Mouse (Mus musculus) spleen, adult 2 months (tissue): ENCODE measurements around the gene Ccdc149. TPM values are rescaled to one million over a fixed set of nuclear protein-coding genes. Genes with fewer than 3 reads are reported as not detected.

Experiments
- DNase-seq, 2 experiments: peaks; one replicate each; pipeline versions ENCODE4 v3.0.0 to v3.0.0-alpha.2; 2012 to 2021; ENCODE audit warnings: low spot score in 2 of 2, low read depth in 1 of 2
- H3K27ac ChIP-seq: fragments of 200-500 bp; 2 replicates; pipeline ENCODE4 v1.5.1; 2012; ENCODE audit warnings: low read length, inconsistent platforms; ENCODE audit not compliant: insufficient read depth
- H3K27me3 ChIP-seq: fragments of 200-500 bp; 2 replicates; pipeline ENCODE4 v1.6.1; 2012; ENCODE audit warnings: mild to moderate bottlenecking, moderate library complexity, low read length, inconsistent platforms; ENCODE audit not compliant: control insufficient read depth, insufficient read depth
- H3K36me3 ChIP-seq: fragments of 200-500 bp; 2 replicates; pipeline ENCODE4 v1.6.1; 2012; ENCODE audit warnings: mild to moderate bottlenecking, low read length, inconsistent platforms; ENCODE audit not compliant: control insufficient read depth, insufficient read depth
- H3K4me1 ChIP-seq: fragments of 200-500 bp; 2 replicates; pipeline ENCODE4 v1.6.1; 2011; ENCODE audit warnings: inconsistent platforms; ENCODE audit not compliant: control insufficient read depth, insufficient read depth, insufficient read length
- H3K4me3 ChIP-seq: fragments of 200-500 bp; 2 replicates; pipeline ENCODE4 v1.5.1; 2011; ENCODE audit warnings: mild to moderate bottlenecking, inconsistent platforms; ENCODE audit not compliant: insufficient read depth, insufficient read length; ENCODE audit errors: extremely low read depth
- CTCF ChIP-seq: fragments of 200-500 bp; IDR thresholded peaks from 2 replicates; pipeline ENCODE4 v1.5.1; 2011; ENCODE audit warnings: mild to moderate bottlenecking, inconsistent platforms; ENCODE audit not compliant: insufficient read depth, insufficient read length, insufficient replicate concordance; ENCODE audit errors: extremely low read depth
- POLR2A ChIP-seq: fragments of 200-500 bp; IDR thresholded peaks from 2 replicates; pipeline ENCODE4 v1.6.1; 2011; ENCODE audit warnings: low read depth, low read length, inconsistent platforms
- WGBS: fragments of 180-500 bp; shearing (Covaris S2); methylation state at CpG from one replicate; pipeline ENCODE4 v1.1.7; 2018; 5-methylcytosine and 5-hydroxymethylcytosine counted together
- polyA plus RNA-seq: library from polyadenylated mRNA; depleted of rRNA; stranded (reverse); fragments of >200 nt; gene quantifications from 2 replicates; pipeline ENCODE4 v1.2.3, GENCODE M21; 2012

Ccdc149 gene
- polyA plus RNA-seq, 1 experiment: 0.40 TPM

- 87% methylated on average over 8 of the region's 8 CpGs for WGBS
- Histone ChIP-seq H3K4me3 (no peak overlapping the region), H3K27ac (no peak overlapping the region), H3K4me1 (no peaks in the 10 kb centered on the region), H3K27me3 (no peaks in the 10 kb centered on the region), H3K36me3 (no peaks in the 10 kb centered on the region)
- DNase-seq: no peak
- TF ChIP-seq POLR2A (no peak), CTCF (no peak)
Observed at GRCm38 (mm10) chr5:52449187-52449586, 22.1 kb downstream of the Ccdc149 start.

GRCm38 (mm10) chr5:52440278-52440677, 31.0 kb downstream of the Ccdc149 start:
- Histone ChIP-seq H3K4me1 (no peaks in the 10 kb centered on the region), H3K36me3 (no peaks in the 10 kb centered on the region), H3K27me3 (no peaks in the 10 kb centered on the region), H3K4me3 (no peak overlapping the region), H3K27ac (no peak overlapping the region)
- TF ChIP-seq CTCF (no peak), POLR2A (no peak)
- 90% methylated on average over 11 of the region's 11 CpGs for WGBS
- DNase-seq: no peak

GRCm38 (mm10) chr5:52438946-52439345, 32.4 kb downstream of the Ccdc149 start:
- no peak for TF ChIP-seq POLR2A
- TF ChIP-seq CTCF: no peak
- Histone ChIP-seq H3K27ac (no peak overlapping the region), H3K36me3 (no peaks in the 10 kb centered on the region), H3K4me1 (no peaks in the 10 kb centered on the region), H3K4me3 (no peak overlapping the region), H3K27me3 (no peaks in the 10 kb centered on the region)
- DNase-seq: no peak
- 94% methylated on average over 7 of the region's 7 CpGs for WGBS

GRCm38 (mm10) chr5:52435533-52435932, 35.8 kb downstream of the Ccdc149 start:
- Histone ChIP-seq H3K4me1 (no peaks in the 10 kb centered on the region), H3K27ac (no peak overlapping the region), H3K36me3 (no peaks in the 10 kb centered on the region), H3K27me3 (no peaks in the 10 kb centered on the region), H3K4me3 (no peak overlapping the region)
- 70% methylated on average over 6 of the region's 6 CpGs for WGBS
- no peak for DNase-seq
- TF ChIP-seq POLR2A (no peak), CTCF (no peak)

DNA sequence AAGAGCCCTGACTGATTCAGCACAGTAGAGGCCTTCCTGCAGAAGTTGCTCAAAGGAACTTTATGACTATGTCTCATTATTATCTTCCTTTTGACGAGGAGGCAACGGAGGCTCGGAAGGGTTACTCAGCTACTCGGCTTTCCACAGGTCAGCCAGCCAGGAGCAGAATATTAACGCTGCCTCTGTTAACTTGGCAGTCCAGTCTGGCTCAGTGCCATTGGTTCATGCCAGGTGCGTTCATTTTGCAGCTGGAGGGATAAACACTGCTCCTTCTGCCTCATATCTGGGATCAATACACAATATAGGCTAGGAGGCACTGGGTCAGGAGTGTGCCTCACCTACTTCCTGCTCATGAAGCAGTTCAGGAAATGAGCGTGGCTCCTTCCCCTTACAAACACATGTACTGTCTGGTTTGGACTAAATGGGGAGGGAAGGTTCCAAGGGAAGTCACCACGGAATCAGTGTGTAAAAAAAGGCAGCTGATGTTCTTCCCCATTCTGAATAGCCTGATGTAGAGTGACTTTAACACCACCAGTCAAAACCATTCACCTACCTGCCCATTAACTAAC, 40.0 kb downstream of the Ccdc149 start:
- Histone ChIP-seq H3K27ac (no peak overlapping the region), H3K27me3 (no peaks in the 10 kb centered on the region), H3K4me1 (no peaks in the 10 kb centered on the region), H3K36me3 (no peaks in the 10 kb centered on the region), H3K4me3 (no peak overlapping the region)
- WGBS: 68% methylated on average over 8 of the region's 8 CpGs
- no peak for TF ChIP-seq CTCF
- no peak for TF ChIP-seq POLR2A
- no peak for DNase-seq

- Histone ChIP-seq H3K4me1 (no peaks in the 10 kb centered on the region), H3K27me3 (no peaks in the 10 kb centered on the region), H3K4me3 (no peak overlapping the region), H3K36me3 (no peaks in the 10 kb centered on the region), H3K27ac (no peak overlapping the region)
- 85% methylated on average over 14 of the region's 14 CpGs for WGBS
- TF ChIP-seq POLR2A (no peak), CTCF (no peak)
- DNase-seq: no peak
Observed at GRCm38 (mm10) chr5:52429731-52430480, 41.4 kb downstream of the Ccdc149 start.

- Histone ChIP-seq H3K27ac (no peak overlapping the region), H3K4me1 (no peaks in the 10 kb centered on the region), H3K4me3 (no peak overlapping the region), H3K36me3 (no peaks in the 10 kb centered on the region), H3K27me3 (no peaks in the 10 kb centered on the region)
- no peak for TF ChIP-seq POLR2A
- no peak for TF ChIP-seq CTCF
- DNase-seq: no peak
- 85% methylated on average over 4 of the region's 4 CpGs for WGBS
Observed at GRCm38 (mm10) chr5:52428613-52429012, 42.7 kb downstream of the Ccdc149 start.
